ENCODE assay signal across 16 mouse cellular contexts in genomic region chr10:22302344-22303057, GRCm38 (mm10). TPM values are rescaled to one million over a fixed set of nuclear protein-coding genes. Genes with fewer than 3 reads are reported as not detected.
DNase-seq lines count a peak whose midpoint lies in the region; ATAC-seq lines count a peak whose summit lies in the region.
"Had no signal": no experiment of that assay in that cellular context is flagged by ENCODE, and none has a peak within 500 bp of the region (broad histone marks: within the 10 kb centered on the region; RNA-seq: fewer than 3 reads in every experiment).

No protein-coding gene starts in this region.

- ATAC-seq in activated CD4-positive, CD25-positive, alpha-beta regulatory T cell, adult 4 months: peak; percentile 47
- ATAC-seq in neural tube, embryonic 15.5 days (ENCODE audit: low FRiP score): no peak
- ATAC-seq: hindbrain, postnatal 0 days had no signal

- no peaks in the 10 kb centered on the region for H3K9me3 ChIP-seq in megakaryocyte, embryonic 14.5 days
- H3K9me3 ChIP-seq in neural tube, embryonic 15.5 days (replicated peaks): no peaks in the 10 kb centered on the region
- H3K9me3 ChIP-seq: embryonic facial prominence, embryonic 10.5 days; forebrain, embryonic 10.5 days; heart, embryonic 15.5 days had no signal

- WGBS in neural tube, embryonic 15.5 days: 86% methylated on average over 5 of the region's 5 CpGs

- no peaks in the 10 kb centered on the region for H3K27me3 ChIP-seq in megakaryocyte, embryonic 14.5 days (replicated peaks)
- no peaks in the 10 kb centered on the region for H3K27me3 ChIP-seq in neural tube, embryonic 15.5 days (replicated peaks)
- H3K27me3 ChIP-seq: heart, embryonic 15.5 days had no signal

- H3K9ac ChIP-seq in neural tube, embryonic 15.5 days (replicated peaks): no peak overlapping the region
- H3K9ac ChIP-seq: heart, embryonic 15.5 days had no signal

- H3K4me2 ChIP-seq in neural tube, embryonic 15.5 days: no peak overlapping the region
- H3K4me2 ChIP-seq: heart, embryonic 15.5 days had no signal

- DNase-seq in thymus, postnatal 14 days: peak; percentile 18
- DNase-seq in thymus, postnatal 36 days: no peak
- DNase-seq in left cerebral cortex, adult 11 months (ENCODE audit: low spot score): no peak
- no peak for DNase-seq in cerebellum, postnatal 14 days
- DNase-seq: adrenal gland, adult 8-10 months; cerebellum, adult 11-12 months; gastrocnemius, postnatal 14 days; kidney, postnatal 10 days; lung, postnatal 4 days had no signal

- H3K36me3 ChIP-seq in megakaryocyte, embryonic 14.5 days (replicated peaks; ENCODE audit: low read length): peaks cover 10% of the 10 kb centered on the region
- no peaks in the 10 kb centered on the region for H3K36me3 ChIP-seq in neural tube, embryonic 15.5 days
- H3K36me3 ChIP-seq: embryonic facial prominence, embryonic 10.5 days; forebrain, embryonic 10.5 days; heart, embryonic 15.5 days had no signal

- no peak overlapping the region for H3K27ac ChIP-seq in neural tube, embryonic 15.5 days (replicated peaks)
- H3K27ac ChIP-seq: embryonic facial prominence, embryonic 10.5 days; forebrain, embryonic 10.5 days; heart, embryonic 15.5 days; hindbrain, postnatal 0 days had no signal

- peak overlapping the region; percentile 82 for H3K4me3 ChIP-seq in megakaryocyte, embryonic 14.5 days (replicated peaks)
- no peak overlapping the region for H3K4me3 ChIP-seq in neural tube, embryonic 15.5 days (replicated peaks)
- H3K4me3 ChIP-seq: embryonic facial prominence, embryonic 10.5 days; forebrain, embryonic 10.5 days; heart, embryonic 15.5 days had no signal

- H3K4me1 ChIP-seq in megakaryocyte, embryonic 14.5 days: peaks cover 79% of the 10 kb centered on the region
- H3K4me1 ChIP-seq in neural tube, embryonic 15.5 days: no peaks in the 10 kb centered on the region
- H3K4me1 ChIP-seq: forebrain, embryonic 10.5 days; heart, embryonic 15.5 days had no signal

RNA-seq across cellular contexts. Expression of gene Raet1d, which starts 57.9 kb away (rescaled TPM):
- polyA plus RNA-seq in activated CD4-positive, CD25-positive, alpha-beta regulatory T cell, adult 4 months (2017; shearing (Covaris generic)): under 1 TPM; 0.34 to 0.46 TPM
- polyA plus RNA-seq in megakaryocyte, embryonic 14.5 days (2012; ENCODE audit: insufficient read depth, low replicate concordance): not detected in 2 replicates
- polyA plus RNA-seq in neural tube, embryonic 15.5 days (2015; fragmentation: Nextera tagmentation; extraction: Ambion mirVana): 2.0 TPM in 2 replicates
